Mouse (Mus musculus): ENCODE data around the gene Dusp16.

DNA sequence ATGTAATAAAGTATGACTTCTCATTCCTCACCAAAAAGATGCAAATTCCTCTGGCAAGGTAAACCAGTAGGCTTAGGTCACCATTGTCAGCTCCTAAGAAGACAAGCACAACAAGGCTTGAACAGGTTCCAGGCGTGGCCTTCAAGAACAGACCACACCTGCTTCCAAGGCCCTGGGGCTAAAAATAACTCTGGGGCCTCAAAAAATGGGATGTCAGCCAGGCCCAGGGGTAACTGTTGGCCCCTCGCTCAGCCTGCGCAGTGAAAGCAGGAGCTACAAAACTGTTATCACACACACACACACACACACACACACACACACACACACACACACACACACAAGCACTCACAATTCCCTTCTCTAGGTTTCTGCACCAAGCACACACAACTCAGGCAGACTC, 18.5 kb downstream of the Dusp16 start:
- TF ChIP-seq CTCF (IDR thresholded peaks at IDR 0.05; ENCODE audit: low read depth): no peak
- no peak for TF ChIP-seq EP300 (optimal IDR thresholded peaks at IDR 0.05)

Measured in stomach, postnatal 0 days (tissue).